In genomic region chr17:28263181-28263894, GRCm38 (mm10) we compare ENCODE assay signal across 13 mouse cellular contexts. TPM values are rescaled to one million over a fixed set of nuclear protein-coding genes. Genes with fewer than 3 reads are reported as not detected.
DNase-seq lines count a peak whose midpoint lies in the region.
"Had no signal": no experiment of that assay in that cellular context is flagged by ENCODE, and none has a peak within 500 bp of the region (broad histone marks: within the 10 kb centered on the region; RNA-seq: fewer than 3 reads in every experiment).

No protein-coding gene starts in this region.

- 76% methylated on average over 13 of the region's 13 CpGs for WGBS in heart, embryonic 10.5 days
- 78% methylated on average over 13 of the region's 13 CpGs for WGBS in limb, embryonic 10.5 days

- no peaks in the 10 kb centered on the region for H3K9me3 ChIP-seq in heart, embryonic 10.5 days
- no peaks in the 10 kb centered on the region; the same call in 1 of the 2 replicates for H3K9me3 ChIP-seq in limb, embryonic 10.5 days (replicated peaks)
- H3K9me3 ChIP-seq: lung, embryonic 15.5 days had no signal

- H3K27ac ChIP-seq in heart, embryonic 10.5 days, result peak overlapping the region; percentile 37; the same call in 1 of the 2 replicates
- peak overlapping the region; percentile 51; the same call in 1 of the 2 replicates for H3K27ac ChIP-seq in limb, embryonic 10.5 days
- H3K27ac ChIP-seq: lung, embryonic 15.5 days had no signal

- DNase-seq in heart, embryonic 10.5 days (ENCODE audit: low spot score), result no peak
- DNase-seq in heart, postnatal 10 days, result no peak
- peak; percentile 41 to 44 for DNase-seq in left cerebral cortex, adult 18-20 months (ENCODE audit: low spot score in 2 of 2)
- no peak for DNase-seq in left cerebral cortex, postnatal 10 days (ENCODE audit: extremely low spot score in 1 of 2, low spot score in 2 of 2)
- peak; percentile 55 for DNase-seq in ES-CJ7 (ENCODE audit: low read depth, low spot score)
- DNase-seq in limb, embryonic 10.5 days (ENCODE audit: low spot score), result no peak
- no peak for DNase-seq in adrenal gland, postnatal 36 days
- no peak for DNase-seq in cerebellum, postnatal 36 days
- DNase-seq: adrenal gland, postnatal 10 days; cerebellum, adult 9-11 months; heart, adult 11 months; liver had no signal

- peaks cover 11% of the 10 kb centered on the region; the same call in 1 of the 2 replicates for H3K36me3 ChIP-seq in heart, embryonic 10.5 days
- peaks cover 18% of the 10 kb centered on the region for H3K36me3 ChIP-seq in limb, embryonic 10.5 days

- H3K4me3 ChIP-seq in heart, embryonic 10.5 days, result no peak overlapping the region
- no peak overlapping the region for H3K4me3 ChIP-seq in limb, embryonic 10.5 days
- H3K4me3 ChIP-seq: lung, embryonic 15.5 days had no signal

- intact Hi-C loops in heart, postnatal 10 days (cut with DNase I), result no loop called here
- intact Hi-C loops in left cerebral cortex, postnatal 10 days (cut with DNase I), result no loop called here

- H3K27me3 ChIP-seq in heart, embryonic 10.5 days (ENCODE audit: insufficient read depth, poor library complexity, severe bottlenecking), result no peaks in the 10 kb centered on the region
- no peaks in the 10 kb centered on the region for H3K27me3 ChIP-seq in limb, embryonic 10.5 days (ENCODE audit: low read depth, poor library complexity, severe bottlenecking)
- H3K27me3 ChIP-seq: lung, embryonic 15.5 days had no signal

- peaks cover 57% of the 10 kb centered on the region for H3K4me1 ChIP-seq in heart, embryonic 10.5 days
- H3K4me1 ChIP-seq in limb, embryonic 10.5 days, result peaks cover 32% of the 10 kb centered on the region

RNA-seq across cellular contexts. Expression of gene Ppard, which starts 30.8 kb away (rescaled TPM):
- polyA plus RNA-seq in heart, embryonic 10.5 days (2016; fragmentation: Nextera tagmentation; extraction: Ambion mirVana), result 0.87 and 1.2 TPM in 2 replicates
- 10 to 100 TPM; 28.0 to 28.8 TPM for total RNA-seq in heart, postnatal 10 days (2021)
- 10 to 100 TPM; 27.9 to 28.6 TPM for total RNA-seq in left cerebral cortex, adult 18-20 months (2021)
- 10 to 100 TPM; 19.4 to 23.8 TPM for total RNA-seq in left cerebral cortex, postnatal 10 days (2021)
- 1.9 and 2.3 TPM in 2 replicates for polyA plus RNA-seq in limb, embryonic 10.5 days (2016; fragmentation: Nextera tagmentation; extraction: Ambion mirVana)
- 10 to 100 TPM; 40.1 to 66.6 TPM for total RNA-seq in adrenal gland, postnatal 36 days (2021)

RNA-seq across cellular contexts. Expression of gene Fance, which starts 50.0 kb away (rescaled TPM):
- polyA plus RNA-seq in heart, embryonic 10.5 days (2016; fragmentation: Nextera tagmentation; extraction: Ambion mirVana), result 25.8 and 30.6 TPM in 2 replicates
- total RNA-seq in heart, postnatal 10 days (2021), result 10 to 100 TPM; 16.9 to 18.2 TPM
- total RNA-seq in left cerebral cortex, adult 18-20 months (2021), result 10 to 100 TPM; 25.4 to 25.5 TPM
- total RNA-seq in left cerebral cortex, postnatal 10 days (2021), result 10 to 100 TPM; 32.2 to 33.3 TPM
- 32.9 and 35.5 TPM in 2 replicates for polyA plus RNA-seq in limb, embryonic 10.5 days (2016; fragmentation: Nextera tagmentation; extraction: Ambion mirVana)
- total RNA-seq in adrenal gland, postnatal 36 days (2021), result 10 to 100 TPM; 23.5 to 23.7 TPM

RNA-seq across cellular contexts. Expression of gene Def6, which starts 55.8 kb away (rescaled TPM):
- 3.2 and 5.2 TPM in 2 replicates for polyA plus RNA-seq in heart, embryonic 10.5 days (2016; fragmentation: Nextera tagmentation; extraction: Ambion mirVana)
- total RNA-seq in heart, postnatal 10 days (2021), result 1 to 10 TPM; 3.4 to 4.0 TPM
- total RNA-seq in left cerebral cortex, adult 18-20 months (2021), result 1 to 10 TPM; 3.1 to 4.1 TPM
- total RNA-seq in left cerebral cortex, postnatal 10 days (2021), result 1 to 10 TPM; 4.9 to 5.4 TPM
- polyA plus RNA-seq in limb, embryonic 10.5 days (2016; fragmentation: Nextera tagmentation; extraction: Ambion mirVana), result 6.8 and 11.1 TPM in 2 replicates
- 1 to 10 TPM; 1.4 to 1.5 TPM for total RNA-seq in adrenal gland, postnatal 36 days (2021)

Comparison
In these comparisons a context has a peak if more than half of its experiments do, and no peak if none do; other contexts are left out.
1. DNase-seq: peak in left cerebral cortex, adult 18-20 months (2 of 2) and ES-CJ7 (single experiment); none in heart, embryonic 10.5 days (single experiment), heart, postnatal 10 days (0 of 2), left cerebral cortex, postnatal 10 days (0 of 2), limb, embryonic 10.5 days (single experiment), adrenal gland, postnatal 36 days (0 of 2) and cerebellum, postnatal 36 days (0 of 2).